Mouse (Mus musculus) hindbrain, embryonic 10.5 days (tissue): ENCODE measurements around the gene Acadm. TPM values are rescaled to one million over a fixed set of nuclear protein-coding genes. Genes with fewer than 3 reads are reported as not detected.
A peak's percentile ranks its signal among the peaks of the same experiment; 100 is the strongest.

Experiments
- DNase-seq: peaks from one replicate; pipeline ENCODE4 v3.0.0-alpha.2; 2017; ENCODE audit warnings: low spot score
- H3K27ac ChIP-seq: fragments of 300-500 bp; sonication (generic); 2 replicates; pipeline ENCODE4 v1.5.1; 2016; ENCODE audit warnings: mild to moderate bottlenecking, moderate library complexity
- H3K27me3 ChIP-seq: fragments of 300-500 bp; sonication (generic); 2 replicates; pipeline ENCODE4 v1.6.1; 2016; ENCODE audit warnings: mild to moderate bottlenecking; ENCODE audit not compliant: poor library complexity, insufficient read depth, severe bottlenecking
- H3K36me3 ChIP-seq: fragments of 300-500 bp; sonication (generic); 2 replicates; pipeline ENCODE4 v1.6.1; 2016; ENCODE audit warnings: mild to moderate bottlenecking, moderate library complexity
- H3K4me1 ChIP-seq: fragments of 300-500 bp; sonication (generic); replicated peaks from 2 replicates; pipeline ENCODE4 v1.6.1; 2016; ENCODE audit warnings: mild to moderate bottlenecking
- H3K4me3 ChIP-seq: fragments of 300-500 bp; sonication (generic); 2 replicates; pipeline ENCODE4 v1.5.1; 2016; ENCODE audit warnings: mild to moderate bottlenecking, moderate library complexity
- H3K9me3 ChIP-seq: fragments of 300-500 bp; sonication (generic); 2 replicates; pipeline ENCODE4 v1.6.1; 2016; ENCODE audit warnings: mild to moderate bottlenecking, moderate library complexity
- WGBS: fragments of 180-500 bp; shearing (Covaris S2); methylation state at CpG from one replicate; pipeline ENCODE4 v1.1.7; 2016; 5-methylcytosine and 5-hydroxymethylcytosine counted together
- polyA plus RNA-seq: library from polyadenylated mRNA; unstranded; fragments of >200 nt; fragmentation: Nextera tagmentation; extraction: Ambion mirVana; gene quantifications from 2 replicates; pipeline ENCODE4 v1.2.1, GENCODE M21; 2016

Gene Acadm
- polyA plus RNA-seq: 43.1 and 51.4 TPM in 2 replicates

DNA sequence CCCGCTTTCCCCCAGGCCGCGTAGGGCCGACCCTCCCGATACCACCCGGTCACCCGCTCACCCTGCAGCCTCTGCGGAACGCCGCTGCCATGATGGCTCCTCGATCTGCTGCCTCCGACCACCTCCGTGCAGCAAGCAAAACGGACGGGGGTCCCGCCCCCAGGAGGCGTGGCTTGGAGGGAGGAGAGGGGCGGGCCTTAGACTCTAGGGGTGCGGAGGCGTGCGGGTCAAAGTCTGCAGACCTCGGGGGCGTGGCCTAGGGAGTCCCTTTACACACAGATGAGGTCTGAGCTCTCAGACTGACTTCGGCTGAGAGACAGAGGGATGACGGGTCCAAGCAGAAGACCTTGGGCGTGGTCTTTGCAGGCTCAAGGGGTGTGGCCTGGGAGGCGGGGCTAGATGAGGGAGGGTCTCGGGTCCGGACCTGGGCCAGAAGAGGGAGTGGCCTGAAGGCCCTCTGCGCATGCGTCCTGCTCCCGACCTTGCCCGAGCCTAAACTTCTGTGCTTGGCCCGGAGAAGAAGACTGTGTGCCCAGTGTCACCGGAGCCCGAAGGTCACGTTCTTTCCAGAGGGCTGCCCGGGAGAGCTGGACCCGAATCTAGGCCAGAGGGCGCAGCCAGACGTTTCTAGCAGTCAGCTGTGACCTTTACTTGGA, at the start of gene Acadm:
Gene Acadm (minus strand): TSS at position 298 of the 656 bp plus-strand sequence.
- peaks cover 19% of the 10 kb centered on the region; the same call in 1 of the 2 replicates for H3K36me3 ChIP-seq
- no peaks in the 10 kb centered on the region for H3K27me3 ChIP-seq
- under 1% methylated on average over 41 of the region's 41 CpGs for WGBS
- DNase-seq: peak; percentile 99
- H3K4me3 ChIP-seq: peak within 1 kb of the TSS; percentile 72
- peaks cover 21% of the 10 kb centered on the region for H3K4me1 ChIP-seq
- peak within 1 kb of the TSS; percentile 93 for H3K27ac ChIP-seq
- H3K9me3 ChIP-seq: no peaks in the 10 kb centered on the region

DNA sequence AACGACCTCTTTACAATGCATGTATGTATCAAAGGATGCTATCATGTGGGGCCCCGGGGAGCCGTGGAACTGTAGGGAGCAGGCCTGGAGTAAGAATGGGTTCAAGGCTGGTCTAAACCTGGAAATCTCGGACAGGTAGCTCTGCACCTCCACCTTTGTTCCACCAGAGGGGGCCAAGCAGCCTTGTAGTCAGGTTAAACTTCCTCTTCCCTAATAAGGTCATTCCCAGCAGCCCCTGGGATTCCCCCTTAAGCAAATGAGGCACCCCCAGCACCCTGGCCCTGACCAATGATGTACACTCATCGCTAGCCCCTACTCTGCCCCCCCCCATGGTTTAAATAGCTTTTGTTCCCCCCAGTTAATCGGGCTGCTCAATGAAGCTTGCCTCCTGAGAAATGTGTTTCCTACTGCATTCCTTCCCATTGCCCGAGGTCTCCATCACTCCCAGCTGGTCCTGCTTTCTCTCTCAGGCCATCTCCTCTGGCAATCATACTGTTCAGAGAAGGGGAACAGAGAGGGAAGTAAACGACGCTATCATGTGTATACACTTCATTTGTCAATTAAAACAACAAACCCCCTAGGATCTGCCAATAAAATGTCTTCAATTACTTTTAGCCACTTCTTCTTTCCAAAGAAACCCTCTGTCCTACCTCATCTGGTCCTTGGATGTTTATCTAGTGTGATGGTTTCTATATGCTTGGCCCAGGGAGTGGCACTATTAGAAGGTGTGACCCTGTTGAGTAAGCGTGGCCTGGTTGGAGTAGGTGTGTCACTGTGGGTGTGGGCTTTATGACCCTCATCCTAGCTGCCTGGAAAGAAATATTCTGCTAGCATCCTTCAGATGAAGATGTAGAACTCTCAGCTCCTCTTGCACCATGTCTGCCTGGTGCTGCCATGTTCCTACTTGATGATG, 40.3 kb upstream of the Acadm start:
- 59% methylated on average over 10 of the region's 10 CpGs for WGBS
- Histone ChIP-seq H3K4me1 (peaks cover 6% of the 10 kb centered on the region; the same call in 1 of the 2 replicates), H3K27me3 (no peaks in the 10 kb centered on the region), H3K4me3 (no peak overlapping the region), H3K36me3 (no peaks in the 10 kb centered on the region), H3K27ac (no peak overlapping the region), H3K9me3 (no peaks in the 10 kb centered on the region)
- peak; percentile 40 for DNase-seq

DNA sequence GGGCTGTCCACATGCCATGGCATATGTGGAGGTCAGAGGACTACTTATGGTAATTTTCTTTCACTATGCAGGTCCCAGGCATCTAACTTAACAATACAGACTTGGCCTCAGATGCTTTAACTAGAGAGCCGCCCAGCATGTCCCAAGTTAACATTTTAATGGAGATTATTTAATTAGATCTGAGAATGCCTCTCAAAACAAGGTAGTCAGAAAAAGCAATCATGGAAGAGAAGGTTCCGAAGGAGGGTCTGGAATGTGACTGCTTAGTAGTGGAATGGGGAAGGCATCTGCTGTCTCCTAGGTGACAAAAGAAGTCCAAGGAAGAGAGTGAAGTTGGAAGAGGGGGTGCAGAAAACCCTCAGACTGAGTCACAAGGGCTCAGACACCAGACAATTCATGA, 36.2 kb upstream of the Acadm start:
- peaks cover 9% of the 10 kb centered on the region for H3K27me3 ChIP-seq
- peaks cover 21% of the 10 kb centered on the region for H3K4me1 ChIP-seq
- DNase-seq: no peak
- no peaks in the 10 kb centered on the region for H3K9me3 ChIP-seq
- no peak overlapping the region for H3K4me3 ChIP-seq
- no peak overlapping the region for H3K27ac ChIP-seq
- WGBS: 41% methylated on average over 2 of the region's 2 CpGs
- no peaks in the 10 kb centered on the region for H3K36me3 ChIP-seq

DNA sequence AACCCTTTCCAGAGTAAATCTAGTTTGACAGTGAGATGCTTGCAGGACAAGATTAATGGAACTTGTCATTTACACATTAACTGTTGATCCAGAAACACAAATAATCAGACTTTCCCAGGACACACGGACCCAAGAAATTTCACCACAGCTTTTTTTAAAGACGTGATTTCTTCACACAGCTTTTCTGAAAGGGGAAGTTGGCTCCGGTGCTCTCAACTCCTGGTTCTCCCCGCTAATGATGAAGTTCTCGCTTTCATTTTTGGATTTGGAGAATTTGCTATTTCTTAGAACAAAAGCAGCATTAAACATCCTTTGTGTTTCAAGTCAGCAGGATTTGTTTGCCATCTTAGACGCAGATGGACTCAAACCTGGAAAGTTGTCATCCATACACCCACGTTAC, 31.4 kb upstream of the Acadm start:
- no peak overlapping the region; the same call in 1 of the 2 replicates for H3K4me3 ChIP-seq

DNA sequence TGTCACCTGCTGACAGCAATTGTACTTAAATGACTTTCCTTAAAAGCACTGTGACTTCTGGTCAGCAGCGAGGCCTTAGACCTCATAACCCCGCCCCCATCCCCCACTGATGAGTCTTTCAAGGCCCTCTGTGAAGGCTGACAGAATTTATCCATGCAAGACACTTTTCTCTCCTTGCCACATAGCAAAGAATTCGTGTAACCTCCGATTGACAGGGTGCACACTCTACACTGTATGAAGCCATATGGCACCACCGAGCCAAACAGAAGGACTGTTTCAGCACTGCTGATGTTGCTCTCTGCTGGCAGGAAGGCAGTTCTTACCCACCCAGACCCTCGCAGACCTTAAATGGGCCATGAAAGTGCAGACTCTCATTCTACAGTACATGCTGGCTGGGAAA, 30.6 kb upstream of the Acadm start:
- Histone ChIP-seq H3K27me3 (peaks cover 57% of the 10 kb centered on the region), H3K4me3 (peak overlapping the region; percentile 79)
- WGBS: 3% methylated on average over 6 of the region's 6 CpGs

More for the DNA sequence above, 31.4 kb upstream of the Acadm start:
- Histone ChIP-seq H3K27ac (peak overlapping the region; percentile 88), H3K27me3 (peaks cover 51% of the 10 kb centered on the region), H3K9me3 (no peaks in the 10 kb centered on the region), H3K4me1 (peaks cover 49% of the 10 kb centered on the region), H3K36me3 (no peaks in the 10 kb centered on the region)
- 74% methylated on average over 7 of the region's 7 CpGs for WGBS
- DNase-seq: no peak

GRCm38 (mm10) chr3:153973949-153974760, 29.7 kb upstream of the Acadm start:
- H3K4me1 ChIP-seq: peaks cover 45% of the 10 kb centered on the region
- no peaks in the 10 kb centered on the region for H3K36me3 ChIP-seq
- peak; percentile 36 for DNase-seq
- H3K4me3 ChIP-seq: peak overlapping the region; percentile 79
- peak overlapping the region; percentile 88 for H3K27ac ChIP-seq
- 4% methylated on average over 21 of the region's 21 CpGs for WGBS
- peaks cover 59% of the 10 kb centered on the region for H3K27me3 ChIP-seq
- H3K9me3 ChIP-seq: 0 out of 2 replicates have a peak, but pooled peaks cover 2% of the 10 kb centered on the region

More for the DNA sequence above, 30.6 kb upstream of the Acadm start:
- DNase-seq: peak; percentile 68
- Histone ChIP-seq H3K9me3 (no peaks in the 10 kb centered on the region), H3K4me1 (peaks cover 45% of the 10 kb centered on the region), H3K27ac (peak overlapping the region; percentile 88), H3K36me3 (no peaks in the 10 kb centered on the region)

- H3K27me3 ChIP-seq: peaks cover 59% of the 10 kb centered on the region
Measured at GRCm38 (mm10) chr3:153973171-153973948, 28.9 kb upstream of the Acadm start, which contains the start of gene Slc44a5. Gene Slc44a5 (plus strand): TSS chr3:153973436.

GRCm38 (mm10) chr3:153969451-153969850, 25.0 kb upstream of the Acadm start:
- Histone ChIP-seq H3K9me3 (0 out of 2 replicates have a peak, but pooled peaks cover 2% of the 10 kb centered on the region), H3K36me3 (no peaks in the 10 kb centered on the region), H3K4me1 (peaks cover 19% of the 10 kb centered on the region), H3K4me3 (no peak overlapping the region), H3K27ac (no peak overlapping the region), H3K27me3 (peaks cover 39% of the 10 kb centered on the region)
- DNase-seq: no peak
- WGBS: 84% methylated on average over 4 of the region's 4 CpGs

More at GRCm38 (mm10) chr3:153973171-153973948, 28.9 kb upstream of the Acadm start, which contains the start of gene Slc44a5:
- H3K4me1 ChIP-seq: peaks cover 42% of the 10 kb centered on the region
- H3K9me3 ChIP-seq: 0 out of 2 replicates have a peak, but pooled peaks cover 2% of the 10 kb centered on the region
- H3K27ac ChIP-seq: peak within 1 kb of the TSS; percentile 88
- H3K36me3 ChIP-seq: no peaks in the 10 kb centered on the region
- peak within 1 kb of the TSS; percentile 79 for H3K4me3 ChIP-seq
- peak; percentile 57 for DNase-seq
- under 1% methylated on average over 66 of the region's 66 CpGs for whole genome bisulfite sequencing

GRCm38 (mm10) chr3:153968549-153968948, 24.1 kb upstream of the Acadm start:
- Histone ChIP-seq H3K4me3 (no peak overlapping the region), H3K9me3 (0 out of 2 replicates have a peak, but pooled peaks cover 2% of the 10 kb centered on the region), H3K27me3 (peaks cover 30% of the 10 kb centered on the region), H3K27ac (no peak overlapping the region), H3K36me3 (no peaks in the 10 kb centered on the region), H3K4me1 (peaks cover 10% of the 10 kb centered on the region)
- WGBS: 40% methylated on average over 4 of the region's 4 CpGs
- DNase-seq: peak; percentile 61

GRCm38 (mm10) chr3:153967447-153967846, 23.0 kb upstream of the Acadm start:
- WGBS: 90% methylated on average over 5 of the region's 5 CpGs
- Histone ChIP-seq H3K4me1 (no peaks in the 10 kb centered on the region), H3K27me3 (peaks cover 19% of the 10 kb centered on the region), H3K36me3 (no peaks in the 10 kb centered on the region), H3K9me3 (0 out of 2 replicates have a peak, but pooled peaks cover 2% of the 10 kb centered on the region), H3K27ac (no peak overlapping the region), H3K4me3 (no peak overlapping the region)
- no peak for DNase-seq

DNA sequence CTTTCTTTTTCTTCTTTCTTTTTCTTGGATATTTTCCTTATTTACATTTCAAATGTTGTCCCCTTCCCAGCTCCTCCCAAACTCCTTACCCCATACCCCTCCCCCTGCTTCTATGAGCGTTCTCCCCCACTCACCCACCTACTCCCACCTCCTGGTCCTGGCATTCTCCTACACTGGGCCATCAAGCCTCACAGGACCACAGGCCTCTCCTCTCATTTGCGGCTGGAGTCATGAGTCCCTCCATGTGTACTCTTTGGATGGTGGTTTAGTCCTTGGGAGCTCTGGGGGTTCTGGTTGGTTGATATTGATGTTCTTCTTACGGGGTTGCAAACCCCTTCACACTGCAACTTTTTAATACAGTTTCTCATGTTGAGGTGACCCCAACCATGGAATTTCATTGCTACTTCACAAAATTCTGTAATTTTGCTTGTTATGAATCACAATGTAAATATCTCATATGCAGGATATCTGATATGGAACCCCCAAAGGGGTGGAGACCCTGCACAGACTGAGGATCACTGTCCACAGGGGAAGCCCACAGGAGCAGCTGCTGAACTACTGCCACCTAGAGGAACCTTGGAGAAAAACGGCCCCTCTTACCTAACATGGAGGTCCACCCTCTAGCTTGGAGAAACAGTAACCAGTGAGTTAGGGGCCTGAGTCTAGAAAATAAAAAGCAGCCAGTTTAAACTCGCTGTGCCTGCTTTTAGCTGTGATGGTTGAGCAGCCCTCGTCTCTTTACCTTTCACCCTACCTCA, 17.4 kb upstream of the Acadm start:
- Histone ChIP-seq H3K9me3 (0 out of 2 replicates have a peak, but pooled peaks cover 2% of the 10 kb centered on the region), H3K27ac (no peak overlapping the region), H3K4me3 (no peak overlapping the region), H3K36me3 (no peaks in the 10 kb centered on the region), H3K4me1 (no peaks in the 10 kb centered on the region), H3K27me3 (no peaks in the 10 kb centered on the region)
- peak; percentile 19 for DNase-seq
- 70% methylated on average over 6 of the region's 6 CpGs for WGBS
